Mouse (Mus musculus): Measurements from ENCODE around the gene Rnh1.

Gene Rnh1

GRCm38 (mm10) chr7:141205504-141205903 lies 32.8 kb upstream of the Rnh1 start:
- no peak for DNase-seq (ENCODE audit: low spot score)

GRCm38 (mm10) chr7:141204546-141204945 lies 31.9 kb upstream of the Rnh1 start:
- DNase-seq (ENCODE audit: low spot score): no peak

- no peak for DNase-seq (ENCODE audit: low spot score)
These were observed 25.5 kb upstream of the Rnh1 start for GRCm38 (mm10) chr7:141198121-141198520.

- DNase-seq (ENCODE audit: low spot score): no peak
These were observed 24.1 kb upstream of the Rnh1 start for GRCm38 (mm10) chr7:141196619-141197282.

- DNase-seq (ENCODE audit: low spot score): no peak
These were observed 23.1 kb upstream of the Rnh1 start for GRCm38 (mm10) chr7:141195754-141196153.

GRCm38 (mm10) chr7:141194830-141195229 lies 22.2 kb upstream of the Rnh1 start:
- peak; percentile 81 for DNase-seq (ENCODE audit: low spot score)

GRCm38 (mm10) chr7:141194409-141194808 lies 21.8 kb upstream of the Rnh1 start:
- DNase-seq (ENCODE audit: low spot score): no peak

- peak; percentile 95 for DNase-seq (ENCODE audit: low spot score)
These were observed 21.3 kb upstream of the Rnh1 start, which contains the start of the genes Hras and Lrrc56 for GRCm38 (mm10) chr7:141193948-141194347. Gene Hras, minus strand, starts transcription at chr7:141194005. Gene Lrrc56, plus strand, starts transcription at chr7:141194157.

- no peak for DNase-seq (ENCODE audit: low spot score)
These were observed 20.7 kb upstream of the Rnh1 start for GRCm38 (mm10) chr7:141193348-141193856.

- DNase-seq (ENCODE audit: low spot score): no peak
These were observed 20.2 kb upstream of the Rnh1 start for GRCm38 (mm10) chr7:141192776-141193347.

GRCm38 (mm10) chr7:141191796-141192685 lies 19.4 kb upstream of the Rnh1 start:
- DNase-seq (ENCODE audit: low spot score): no peak

GRCm38 (mm10) chr7:141191036-141191435 lies 18.4 kb upstream of the Rnh1 start:
- no peak for DNase-seq (ENCODE audit: low spot score)

GRCm38 (mm10) chr7:141190220-141190619 lies 17.6 kb upstream of the Rnh1 start:
- no peak for DNase-seq (ENCODE audit: low spot score)

GRCm38 (mm10) chr7:141188733-141189132 lies 16.1 kb upstream of the Rnh1 start:
- DNase-seq (ENCODE audit: low spot score): no peak

GRCm38 (mm10) chr7:141188194-141188593 lies 15.5 kb upstream of the Rnh1 start:
- no peak for DNase-seq (ENCODE audit: low spot score)

GRCm38 (mm10) chr7:141176173-141176572 lies 3.5 kb upstream of the Rnh1 start:
- DNase-seq (ENCODE audit: low spot score): peak; percentile 71

- no peak for DNase-seq (ENCODE audit: low spot score)
These were observed 2.4 kb upstream of the Rnh1 start for GRCm38 (mm10) chr7:141175068-141175467.

GRCm38 (mm10) chr7:141173323-141173850 lies 730 bp upstream of the Rnh1 start:
- DNase-seq (ENCODE audit: low spot score): no peak

GRCm38 (mm10) chr7:141169866-141170265 lies 2.8 kb downstream of the Rnh1 start:
- no peak for DNase-seq (ENCODE audit: low spot score)

GRCm38 (mm10) chr7:141169300-141169699 lies 3.4 kb downstream of the Rnh1 start:
- no peak for DNase-seq (ENCODE audit: low spot score)

GRCm38 (mm10) chr7:141168518-141168953 lies 4.1 kb downstream of the Rnh1 start:
- peak; percentile 68 for DNase-seq (ENCODE audit: low spot score)

GRCm38 (mm10) chr7:141167901-141168517 lies 4.6 kb downstream of the Rnh1 start:
- peak; percentile 75 for DNase-seq (ENCODE audit: low spot score)

All from ovary, adult 18-20 months (tissue).